21 mouse cellular contexts compared by ENCODE assay signal in genomic region chr8:86919262-86919661, GRCm38 (mm10).
"Had no signal": no experiment of that assay in that cellular context is flagged by ENCODE, and none has a peak within 500 bp of the region (broad histone marks: within the 10 kb centered on the region; RNA-seq: fewer than 3 reads in every experiment).

No protein-coding gene starts in this region.

- H3K36me3 ChIP-seq: liver, embryonic 15.5 days; lung, embryonic 15.5 days; midbrain, embryonic 12.5 days; midbrain, embryonic 15.5 days; neural tube, embryonic 13.5 days; neural tube, embryonic 15.5 days had no signal

- H3K27ac ChIP-seq: liver, embryonic 15.5 days; lung, embryonic 15.5 days; macrophage; midbrain, embryonic 12.5 days; midbrain, embryonic 15.5 days; neural tube, embryonic 13.5 days; neural tube, embryonic 15.5 days had no signal

- H3K4me2 ChIP-seq: liver, embryonic 15.5 days; lung, embryonic 15.5 days; midbrain, embryonic 12.5 days; midbrain, embryonic 15.5 days; neural tube, embryonic 13.5 days; neural tube, embryonic 15.5 days had no signal

- H3K27me3 ChIP-seq: lung, embryonic 15.5 days; midbrain, embryonic 15.5 days; neural tube, embryonic 13.5 days; neural tube, embryonic 15.5 days had no signal

- H3K9me3 ChIP-seq: liver, embryonic 15.5 days; lung, embryonic 15.5 days; megakaryocyte, embryonic 14.5 days; midbrain, embryonic 12.5 days; midbrain, embryonic 15.5 days; neural tube, embryonic 13.5 days; neural tube, embryonic 15.5 days had no signal

- H3K4me1 ChIP-seq: liver, embryonic 15.5 days; midbrain, embryonic 12.5 days; midbrain, embryonic 15.5 days had no signal

- H3K4me3 ChIP-seq: liver, embryonic 15.5 days; lung, embryonic 15.5 days; megakaryocyte, embryonic 14.5 days; midbrain, embryonic 12.5 days; midbrain, embryonic 15.5 days; myocyte; neural tube, embryonic 13.5 days; neural tube, embryonic 15.5 days had no signal

- H3K9ac ChIP-seq: liver, embryonic 15.5 days; liver, postnatal 0 days; lung, embryonic 15.5 days; midbrain, embryonic 12.5 days; midbrain, embryonic 15.5 days; neural tube, embryonic 13.5 days; neural tube, embryonic 15.5 days had no signal

- ATAC-seq: liver, postnatal 0 days; lung, postnatal 0 days; midbrain, embryonic 15.5 days had no signal

- DNase-seq: liver, postnatal 0 days; lung, postnatal 14 days; lung, postnatal 36 days; retina, postnatal 1 day; right cerebral cortex, adult 18-20 months; right cerebral cortex, postnatal 25 days; right cerebral cortex, postnatal 4 days; spleen, adult 18-20 months; thymus, adult 18-20 months; thymus, postnatal 14 days; thymus, postnatal 36 days had no signal
